Mouse (Mus musculus): ENCODE measurements around the gene Atp6v0a1.

GRCm38 (mm10) chr11:101009046-101009887 is at the start of gene Atp6v0a1:
- TF ChIP-seq POLR2A (IDR thresholded peaks at IDR 0.05; ENCODE audit: insufficient read depth, low read depth, low read length): peak; percentile 99
- TF ChIP-seq CTCF (IDR thresholded peaks at IDR 0.05; ENCODE audit: insufficient read depth, low read depth, low read length): no peak
